Mouse (Mus musculus) gastrocnemius, adult 8-10 months (tissue): ENCODE measurements around the gene P2ry2. TPM values are rescaled to one million over a fixed set of nuclear protein-coding genes. Genes with fewer than 3 reads are reported as not detected.
A peak's percentile ranks its signal among the peaks of the same experiment; 100 is the strongest.

Source experiments
- DNase-seq, 2 experiments: peaks; one replicate each; pipeline ENCODE4 v3.0.0; 2022; ENCODE audit warnings: low spot score in 2 of 2
- total RNA-seq, 4 experiments: library from RNA; stranded (reverse); gene quantifications; 2 replicates each; pipeline ENCODE4 v1.2.4; 2022

Gene P2ry2
- total RNA-seq, 4 experiments from 2014 or later: 25.4 to 36.1 (median 33.0) TPM

DNA sequence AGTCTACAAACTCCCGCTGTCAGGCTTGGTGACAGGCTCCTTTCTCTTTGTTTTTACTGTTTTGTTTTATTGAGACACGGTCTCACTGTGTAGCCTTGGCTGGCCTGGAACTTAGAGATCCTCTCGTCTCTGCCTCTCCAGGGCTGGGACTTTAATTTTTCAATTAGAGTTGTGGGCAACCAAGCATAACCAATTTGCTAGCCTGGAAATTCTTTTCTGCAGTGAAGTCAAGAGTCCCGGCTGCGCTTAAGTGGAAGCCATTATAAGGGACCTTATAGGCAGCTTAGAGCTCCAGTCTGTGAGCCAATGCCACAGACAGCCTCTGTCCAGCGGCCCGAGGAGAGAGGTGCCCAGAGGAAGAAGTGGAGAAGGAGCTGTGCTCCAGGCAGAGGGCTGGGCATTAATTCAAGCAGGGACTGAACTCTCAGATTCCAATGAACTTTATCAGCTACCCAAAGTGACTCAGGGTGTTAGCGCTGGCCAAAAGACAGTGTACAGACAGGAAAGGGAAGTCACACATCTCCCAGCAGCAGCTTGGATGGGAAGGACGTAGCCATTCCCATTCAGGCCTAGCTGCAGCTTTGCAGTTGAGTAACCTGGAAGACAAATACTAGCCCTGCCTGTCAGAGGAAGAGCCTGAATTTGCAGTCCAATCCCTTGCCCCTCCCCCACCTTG is 21.9 kb downstream of the P2ry2 start:
- peak in 1 of 2 experiments; percentile 51 for DNase-seq

DNA sequence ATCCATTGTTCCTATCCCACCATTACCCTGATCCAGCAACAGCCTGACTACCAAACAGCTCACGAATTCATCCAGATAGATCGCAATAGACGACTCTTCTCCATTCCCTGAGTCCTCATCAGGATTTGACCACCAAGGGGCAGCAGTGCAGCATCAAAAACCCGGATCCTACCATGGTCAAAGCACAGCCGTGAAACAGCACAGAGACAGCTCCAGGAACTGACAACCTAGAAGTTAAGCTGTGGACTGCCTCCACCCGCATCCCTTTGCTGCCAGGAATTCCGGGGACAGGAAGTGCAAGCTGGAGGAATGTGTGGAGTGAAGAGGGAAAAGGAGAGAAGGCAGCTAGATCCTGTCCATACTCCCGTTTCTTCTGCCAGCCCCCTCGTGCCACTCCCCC is 24.6 kb downstream of the P2ry2 start:
- DNase-seq: peak; percentile 59 to 69

- no peak for DNase-seq
These were observed 27.9 kb downstream of the P2ry2 start for GRCm38 (mm10) chr7:100984452-100985395.

GRCm38 (mm10) chr7:100979175-100979574 is 33.5 kb downstream of the P2ry2 start:
- peak in 1 of 2 experiments; percentile 46 for DNase-seq

DNA sequence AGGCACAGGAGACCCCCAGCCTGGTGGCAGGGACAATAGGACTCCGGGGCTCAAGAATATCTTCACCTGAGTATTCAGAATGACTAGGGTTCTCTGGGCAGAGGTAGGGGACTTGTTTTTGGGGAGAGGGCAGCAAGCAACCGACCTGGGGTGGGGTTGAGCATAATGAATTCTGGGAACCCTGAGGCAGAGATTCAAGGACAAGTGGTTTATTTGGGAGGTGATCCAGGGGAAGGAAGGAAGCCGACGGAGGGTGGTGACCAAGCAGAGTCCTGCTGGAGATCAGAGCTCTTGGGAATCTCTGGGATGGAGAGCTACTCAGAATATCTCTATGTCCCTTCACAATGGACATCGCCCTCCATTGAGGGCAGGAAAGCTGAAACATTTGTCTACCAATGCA is 34.5 kb downstream of the P2ry2 start:
- DNase-seq: no peak

DNA sequence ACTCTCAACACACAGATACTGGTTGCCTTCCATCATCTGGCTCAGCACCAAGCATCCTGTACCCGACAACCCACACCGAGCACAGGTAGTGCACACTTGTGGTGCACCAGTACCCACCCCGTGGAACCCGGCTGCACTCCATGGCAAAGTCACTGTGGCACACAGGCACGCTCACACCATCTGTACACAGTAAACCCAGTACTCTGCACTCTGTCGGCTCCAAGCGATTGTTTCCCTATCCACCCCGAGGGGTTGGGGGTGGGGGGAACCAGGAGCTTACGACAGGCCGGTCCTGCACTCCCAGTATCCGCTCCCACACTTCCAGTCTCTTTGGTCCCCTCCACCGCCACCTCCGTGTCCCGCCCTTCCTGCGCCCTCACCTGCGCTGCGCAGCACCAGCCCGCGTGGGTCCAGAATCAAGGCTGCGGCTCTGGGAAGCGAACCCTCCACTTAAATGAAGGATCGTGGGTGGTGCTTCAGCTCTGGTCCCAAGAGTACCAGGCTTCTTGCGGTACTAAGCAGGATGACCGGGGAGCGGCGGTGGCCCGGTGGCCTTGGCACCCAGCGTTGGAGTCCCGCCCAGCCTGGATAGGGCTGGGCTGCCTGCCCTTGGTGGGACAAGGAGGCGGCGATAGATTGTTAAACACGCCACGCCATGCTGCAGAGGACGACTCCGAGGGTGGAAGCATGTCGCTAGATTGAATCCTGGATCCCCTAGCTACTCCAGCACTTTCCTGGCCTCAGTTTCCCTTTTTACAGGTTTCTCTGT is 38.3 kb downstream of the P2ry2 start, which contains the start of gene P2ry6:
Gene P2ry6 (minus strand): TSS at position 515 of the 769 bp plus-strand sequence.
- DNase-seq: no peak

DNA sequence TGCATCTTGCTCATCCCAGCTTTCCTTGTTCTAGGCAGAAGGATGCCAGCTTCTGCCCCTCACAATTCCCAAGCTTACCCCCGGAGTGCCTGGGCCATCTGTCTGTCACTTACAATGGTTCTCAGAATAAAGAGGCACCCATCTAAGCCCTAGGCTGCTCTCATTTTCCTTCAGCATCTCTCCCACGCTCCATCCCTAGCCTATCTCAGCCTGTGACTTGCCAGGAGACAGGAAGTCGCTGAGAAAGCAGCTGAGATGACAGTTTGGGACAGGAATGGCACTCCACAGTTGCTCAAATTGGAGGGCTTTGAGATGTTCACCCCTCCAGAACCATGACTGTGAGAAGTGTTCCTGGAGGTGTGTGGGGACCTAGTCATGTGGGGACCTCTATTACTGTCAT is 39.8 kb downstream of the P2ry2 start:
- no peak for DNase-seq

DNA sequence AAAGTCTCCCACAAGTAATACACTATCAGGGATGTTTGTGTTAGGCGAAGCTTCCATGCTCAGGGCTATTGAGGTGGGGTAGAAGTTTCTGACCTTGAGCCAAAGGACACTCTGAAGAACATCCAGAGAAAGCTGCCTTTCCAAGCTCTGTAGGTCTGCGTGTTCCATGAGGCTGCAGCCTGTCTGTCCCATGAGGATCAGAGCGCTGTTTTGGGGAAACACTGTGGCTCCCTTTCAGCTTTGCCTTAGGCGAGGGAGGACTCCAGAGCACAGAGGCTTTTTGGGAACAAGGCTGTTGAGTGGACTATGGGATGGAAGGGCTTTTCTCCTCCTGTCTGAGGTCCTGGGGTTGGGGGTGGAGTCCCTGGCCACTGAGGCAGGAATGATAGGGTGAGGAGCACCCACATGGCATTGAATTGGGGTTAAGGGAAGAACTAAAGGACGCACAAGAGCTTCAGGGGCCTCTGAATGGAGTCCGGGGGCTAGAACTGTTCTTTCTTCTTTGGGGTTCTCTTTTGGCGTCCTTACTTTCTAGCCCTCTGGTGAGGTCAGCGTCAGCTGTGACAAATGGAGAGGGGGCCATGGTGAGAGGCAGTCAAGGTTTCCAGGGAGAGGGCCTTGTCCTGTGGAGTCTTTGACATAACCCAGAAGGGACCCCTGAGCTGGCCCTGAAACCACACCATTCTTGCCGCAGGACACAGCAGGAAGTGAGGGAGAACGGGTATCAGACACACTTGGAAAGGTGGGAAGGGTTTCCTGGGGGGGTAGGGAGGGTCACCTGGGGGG is 43.6 kb downstream of the P2ry2 start:
- DNase-seq: no peak

GRCm38 (mm10) chr7:100968376-100968775 is 44.3 kb downstream of the P2ry2 start:
- no peak for DNase-seq

- peak in 1 of 2 experiments; percentile 45 for DNase-seq
These were observed 44.8 kb downstream of the P2ry2 start for GRCm38 (mm10) chr7:100967850-100968249.

- DNase-seq: no peak
These were observed 46.7 kb downstream of the P2ry2 start for GRCm38 (mm10) chr7:100966014-100966413.

- no peak for DNase-seq
These were observed 47.6 kb downstream of the P2ry2 start for GRCm38 (mm10) chr7:100965079-100965478.

DNA sequence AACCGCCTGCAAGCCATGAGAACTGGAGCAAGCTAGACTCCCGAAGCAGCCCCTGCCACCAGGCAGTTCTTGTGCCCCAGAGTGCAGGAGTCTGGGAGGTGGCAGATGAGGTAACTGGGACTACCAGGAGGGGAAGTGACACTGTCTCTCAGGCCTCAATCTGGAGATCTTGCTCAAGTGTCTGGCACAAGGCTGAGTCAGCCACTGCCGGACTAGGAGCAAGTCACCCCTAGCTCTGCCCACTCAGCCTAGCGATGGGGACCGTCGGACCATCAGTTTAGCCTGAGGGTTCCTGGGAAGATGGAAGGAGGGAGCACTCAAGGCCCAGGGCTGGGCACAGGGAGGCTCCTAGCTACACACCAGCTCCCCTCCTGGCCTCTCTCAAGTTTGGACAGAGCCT is 48.4 kb downstream of the P2ry2 start:
- DNase-seq: no peak

GRCm38 (mm10) chr7:100963381-100963780 is 49.3 kb downstream of the P2ry2 start:
- DNase-seq: no peak

GRCm38 (mm10) chr7:100961146-100961545 is 51.5 kb downstream of the P2ry2 start:
- DNase-seq: no peak

DNA sequence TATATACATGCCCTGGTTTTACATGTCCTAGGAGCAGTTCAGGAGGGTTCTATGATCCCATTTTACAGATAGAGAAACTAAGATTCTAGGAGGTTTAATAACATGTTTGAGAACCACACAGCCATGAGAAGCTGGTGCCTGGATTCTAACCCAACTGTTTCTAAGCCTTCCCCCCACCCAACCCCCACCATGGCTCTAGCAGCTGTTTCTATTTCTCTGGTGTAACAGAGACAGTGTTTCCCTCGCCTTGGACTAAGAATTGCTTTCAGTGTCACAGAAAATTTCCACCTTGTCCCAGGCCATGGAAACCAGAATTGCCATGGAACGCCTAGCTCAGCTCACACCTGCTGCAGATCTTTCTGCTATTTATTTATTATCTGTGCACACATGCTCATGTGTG is 52.2 kb downstream of the P2ry2 start:
- no peak for DNase-seq

DNA sequence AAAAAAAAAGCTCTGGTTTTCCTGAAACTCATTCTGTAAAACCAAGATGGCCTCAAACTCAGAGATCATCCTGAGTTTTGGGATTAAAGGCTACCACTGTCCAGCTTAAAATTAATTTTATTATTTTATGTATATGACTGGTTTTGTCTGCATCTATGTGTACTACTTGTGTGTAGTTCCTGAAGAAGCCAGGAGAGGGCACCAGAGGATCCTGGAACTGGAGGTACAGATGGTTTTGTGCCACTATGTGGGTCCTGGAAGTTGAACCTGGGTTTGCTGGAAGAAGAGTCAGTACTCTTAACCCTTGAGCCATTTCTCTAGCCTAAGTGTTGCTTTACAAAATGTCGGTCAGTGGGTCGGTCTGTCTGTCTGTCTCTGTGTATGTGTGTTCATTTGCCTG is 54.2 kb downstream of the P2ry2 start:
- no peak for DNase-seq

DNA sequence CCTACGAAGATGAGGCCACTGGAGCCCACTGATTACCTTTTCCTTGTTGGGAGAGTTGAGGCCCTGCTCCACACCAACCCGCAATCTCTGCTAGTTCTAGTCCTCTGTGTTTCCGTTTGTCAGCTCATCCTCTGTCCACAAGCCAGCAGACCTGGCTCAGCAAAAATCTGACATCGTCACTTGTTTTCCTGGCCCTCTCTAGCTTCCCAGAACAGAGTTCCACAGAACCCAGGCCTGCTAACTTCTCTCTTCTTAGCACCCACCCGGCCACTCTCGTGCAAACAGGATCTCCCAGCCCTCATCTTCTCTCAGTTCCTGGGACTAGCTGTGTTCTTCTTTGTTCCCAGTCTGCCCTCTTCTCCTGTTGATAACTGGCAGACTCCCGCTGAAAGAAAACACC is 60.0 kb downstream of the P2ry2 start:
- DNase-seq: no peak

DNA sequence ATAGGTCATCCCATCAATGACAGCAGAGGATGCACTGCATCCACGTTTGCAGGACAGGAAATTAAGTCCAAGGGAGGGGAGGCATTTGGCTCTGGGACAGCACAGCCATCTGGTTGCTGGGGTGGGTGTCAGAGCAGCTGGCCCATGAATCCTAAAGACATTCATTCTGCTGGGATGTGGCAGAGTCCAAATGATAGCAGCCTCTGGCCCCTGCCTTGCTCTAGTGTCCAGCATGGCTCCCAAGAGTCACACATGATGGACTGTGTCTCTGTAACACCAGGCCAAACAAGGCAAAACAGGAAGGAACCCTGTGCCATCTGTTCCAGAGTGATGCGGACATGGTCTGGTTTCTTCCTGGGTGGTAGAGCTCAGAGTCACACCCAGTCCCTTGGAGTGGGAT is 60.8 kb downstream of the P2ry2 start:
- no peak for DNase-seq

GRCm38 (mm10) chr7:100950481-100951010 is 62.1 kb downstream of the P2ry2 start:
- no peak for DNase-seq

GRCm38 (mm10) chr7:100950031-100950430 is 62.6 kb downstream of the P2ry2 start:
- no peak for DNase-seq
